Mouse (Mus musculus) stomach, embryonic 16.5 days (tissue): ENCODE data around the gene Ace3. TPM values are rescaled to one million over a fixed set of nuclear protein-coding genes. Genes with fewer than 3 reads are reported as not detected.

Experiments
- ATAC-seq: fragments of 200-750 bp; cut with Nextera tagmentation; 2 replicates; pipeline ENCODE4 v1.8.0; 2017; ENCODE audit warnings: moderate number of reproducible peaks, moderate TSS enrichment; ENCODE audit not compliant: insufficient read depth, low FRiP score
- H3K27ac ChIP-seq: fragments of 300-500 bp; sonication (generic); 2 replicates; pipeline ENCODE4 v1.5.1; 2014; ENCODE audit warnings: low read length
- H3K27me3 ChIP-seq: fragments of 300-500 bp; sonication (generic); 2 replicates; pipeline ENCODE4 v1.6.1; 2014; ENCODE audit warnings: low read length, control low read depth, mixed read lengths; ENCODE audit not compliant: control insufficient read depth, insufficient read depth
- H3K36me3 ChIP-seq: fragments of 300-500 bp; sonication (generic); 2 replicates; pipeline ENCODE4 v1.6.1; 2014; ENCODE audit warnings: low read length; ENCODE audit not compliant: control insufficient read depth, insufficient read depth
- H3K4me1 ChIP-seq: fragments of 300-500 bp; sonication (generic); 2 replicates; pipeline ENCODE4 v1.6.1; 2014; ENCODE audit warnings: low read length, control low read depth, mixed read lengths; ENCODE audit not compliant: control insufficient read depth, insufficient read depth
- H3K4me2 ChIP-seq: fragments of 300-500 bp; sonication (generic); 2 replicates; pipeline ENCODE4 v1.6.1; 2014; ENCODE audit warnings: low read depth, low read length, mixed read lengths
- H3K4me3 ChIP-seq: fragments of 300-500 bp; sonication (generic); replicated peaks from 2 replicates; pipeline ENCODE4 v1.5.1; 2014; ENCODE audit warnings: mild to moderate bottlenecking, low read length
- H3K9ac ChIP-seq: fragments of 300-500 bp; sonication (generic); 2 replicates; pipeline ENCODE4 v1.6.1; 2014; ENCODE audit warnings: low read length
- H3K9me3 ChIP-seq: fragments of 300-500 bp; sonication (generic); replicated peaks from 2 replicates; pipeline ENCODE4 v1.6.1; 2016; ENCODE audit warnings: low read length, control low read depth; ENCODE audit not compliant: control insufficient read depth
- WGBS: fragments of 180-500 bp; shearing (Covaris S2); extraction: QIAGEN DNeasy Blood & Tissue Kit; methylation state at CpG from one replicate; pipeline ENCODE4 v1.1.7; 2014; 5-methylcytosine and 5-hydroxymethylcytosine counted together
- polyA plus RNA-seq: library from polyadenylated mRNA; unstranded; fragments of >200 nt; fragmentation: Nextera tagmentation; extraction: Ambion mirVana; gene quantifications from 2 replicates; pipeline ENCODE4 v1.2.1, GENCODE M21; 2015

Ace3 gene
- not detected in 2 replicates for polyA plus RNA-seq

- Histone ChIP-seq H3K9me3 (no peaks in the 10 kb centered on the region), H3K27ac (no peak within 1 kb of the TSS), H3K4me3 (no peak within 1 kb of the TSS), H3K4me1 (no peaks in the 10 kb centered on the region), H3K27me3 (no peaks in the 10 kb centered on the region), H3K36me3 (no peaks in the 10 kb centered on the region), H3K9ac (no peak within 1 kb of the TSS), H3K4me2 (no peak within 1 kb of the TSS)
- ATAC-seq, result no peak
- 90% methylated on average over 3 of the region's 3 CpGs for WGBS
Observed at GRCm38 (mm10) chr11:105994375-105994774, at the start of gene Ace3. Gene Ace3, plus strand, starts transcription at chr11:105994675.

GRCm38 (mm10) chr11:105944770-105945672, 49.5 kb upstream of the Ace3 start:
- 62% methylated on average over 16 of the region's 16 CpGs for WGBS
- H3K9me3 ChIP-seq, result no peaks in the 10 kb centered on the region
- H3K4me3 ChIP-seq, result peak overlapping the region; percentile 65
- H3K27me3 ChIP-seq, result no peaks in the 10 kb centered on the region; the same call in 1 of the 2 replicates
- peak overlapping the region; percentile 52; the same call in 1 of the 2 replicates for H3K9ac ChIP-seq
- peaks cover 18% of the 10 kb centered on the region for H3K4me1 ChIP-seq
- no peaks in the 10 kb centered on the region for H3K36me3 ChIP-seq
- H3K4me2 ChIP-seq, result peak overlapping the region; percentile 89
- peak overlapping the region; percentile 92 for H3K27ac ChIP-seq
- 0 out of 2 replicates have a peak, but pooled peaks have one; percentile 18 for ATAC-seq

GRCm38 (mm10) chr11:105946694-105947154, 47.8 kb upstream of the Ace3 start:
- H3K27me3 ChIP-seq, result no peaks in the 10 kb centered on the region; the same call in 1 of the 2 replicates
- H3K27ac ChIP-seq, result peak overlapping the region; percentile 80
- H3K4me3 ChIP-seq, result no peak overlapping the region
- H3K9ac ChIP-seq, result no peak overlapping the region
- no peaks in the 10 kb centered on the region for H3K9me3 ChIP-seq
- peaks cover 18% of the 10 kb centered on the region for H3K4me1 ChIP-seq
- 0 out of 2 replicates have a peak overlapping the region, but pooled peaks have one; percentile 1 for H3K4me2 ChIP-seq
- 30% methylated on average over 11 of the region's 11 CpGs for WGBS
- H3K36me3 ChIP-seq, result no peaks in the 10 kb centered on the region
- ATAC-seq, result no peak

GRCm38 (mm10) chr11:105948255-105948654, 46.2 kb upstream of the Ace3 start:
- Histone ChIP-seq H3K4me1 (peaks cover 18% of the 10 kb centered on the region), H3K36me3 (no peaks in the 10 kb centered on the region), H3K4me3 (no peak overlapping the region), H3K27ac (no peak overlapping the region), H3K27me3 (no peaks in the 10 kb centered on the region; the same call in 1 of the 2 replicates), H3K4me2 (no peak overlapping the region), H3K9me3 (no peaks in the 10 kb centered on the region), H3K9ac (no peak overlapping the region)
- ATAC-seq, result no peak
- 82% methylated on average over 2 of the region's 2 CpGs for WGBS

GRCm38 (mm10) chr11:105950519-105950918, 44.0 kb upstream of the Ace3 start:
- Histone ChIP-seq H3K4me1 (peaks cover 9% of the 10 kb centered on the region), H3K4me3 (no peak overlapping the region), H3K4me2 (no peak overlapping the region), H3K36me3 (no peaks in the 10 kb centered on the region), H3K9ac (no peak overlapping the region), H3K27me3 (no peaks in the 10 kb centered on the region), H3K27ac (no peak overlapping the region), H3K9me3 (no peaks in the 10 kb centered on the region)
- no peak for ATAC-seq
- 55% methylated on average over 4 of the region's 4 CpGs for WGBS

GRCm38 (mm10) chr11:105951601-105952044, 42.9 kb upstream of the Ace3 start:
- Histone ChIP-seq H3K27me3 (no peaks in the 10 kb centered on the region), H3K4me2 (no peak overlapping the region), H3K27ac (no peak overlapping the region), H3K4me3 (no peak overlapping the region), H3K9me3 (no peaks in the 10 kb centered on the region), H3K4me1 (peaks cover 6% of the 10 kb centered on the region; the same call in 1 of the 2 replicates), H3K9ac (no peak overlapping the region), H3K36me3 (no peaks in the 10 kb centered on the region)
- ATAC-seq, result no peak
- WGBS, result 57% methylated on average over 3 of the region's 3 CpGs

- no peak for ATAC-seq
- no peaks in the 10 kb centered on the region for H3K9me3 ChIP-seq
- H3K27ac ChIP-seq, result no peak overlapping the region
- H3K36me3 ChIP-seq, result no peaks in the 10 kb centered on the region
- no peaks in the 10 kb centered on the region for H3K27me3 ChIP-seq
- 83% methylated on average over 9 of the region's 9 CpGs for whole genome bisulfite sequencing
- peaks cover 2% of the 10 kb centered on the region; the same call in 1 of the 2 replicates for H3K4me1 ChIP-seq
- no peak overlapping the region for H3K9ac ChIP-seq
- H3K4me2 ChIP-seq, result no peak overlapping the region
- H3K4me3 ChIP-seq, result no peak overlapping the region
Observed at GRCm38 (mm10) chr11:105952111-105952510, 42.4 kb upstream of the Ace3 start.

GRCm38 (mm10) chr11:105952911-105953386, 41.5 kb upstream of the Ace3 start, which contains the start of gene Cyb561:
Gene Cyb561, minus strand, starts transcription at chr11:105953336.
- peak within 1 kb of the TSS; percentile 48 for H3K27ac ChIP-seq
- no peaks in the 10 kb centered on the region for H3K27me3 ChIP-seq
- H3K4me1 ChIP-seq, result no peaks in the 10 kb centered on the region
- WGBS, result 67% methylated on average over 12 of the region's 12 CpGs
- H3K4me3 ChIP-seq, result no peak within 1 kb of the TSS
- ATAC-seq, result no peak
- no peaks in the 10 kb centered on the region for H3K36me3 ChIP-seq
- H3K9ac ChIP-seq, result no peak within 1 kb of the TSS
- no peak within 1 kb of the TSS for H3K4me2 ChIP-seq
- H3K9me3 ChIP-seq, result no peaks in the 10 kb centered on the region

- H3K27me3 ChIP-seq, result no peaks in the 10 kb centered on the region
- H3K9me3 ChIP-seq, result no peaks in the 10 kb centered on the region
- H3K4me2 ChIP-seq, result no peak overlapping the region
- WGBS, result 61% methylated on average over 6 of the region's 6 CpGs
- peak overlapping the region; percentile 48 for H3K27ac ChIP-seq
- H3K36me3 ChIP-seq, result no peaks in the 10 kb centered on the region
- H3K9ac ChIP-seq, result no peak overlapping the region
- peak; percentile 58; the same call in 1 of the 2 replicates for ATAC-seq
- no peaks in the 10 kb centered on the region for H3K4me1 ChIP-seq
- no peak overlapping the region for H3K4me3 ChIP-seq
Observed at GRCm38 (mm10) chr11:105953402-105953801, 41.1 kb upstream of the Ace3 start.
